Mouse (Mus musculus): ENCODE results near the gene Ripk3. TPM values are rescaled to one million over a fixed set of nuclear protein-coding genes. Genes with fewer than 3 reads are reported as not detected.

Ripk3 gene
- polyA plus RNA-seq, 1 experiment = 42.1 TPM

- H3K4me1 ChIP-seq (ENCODE audit: control insufficient read depth, insufficient read depth, insufficient read length, low read length) = peaks cover 8% of the 10 kb centered on the region; the same call in 1 of the 2 replicates
- H3K4me3 ChIP-seq (ENCODE audit: low read depth, low read length) = no peak overlapping the region
- WGBS = 23% methylated on average over 2 of the region's 2 CpGs
- no peaks in the 10 kb centered on the region for H3K27me3 ChIP-seq (ENCODE audit: control insufficient read depth, insufficient read depth, low read length)
- H3K27ac ChIP-seq (ENCODE audit: insufficient read depth, low read depth, low read length) = 0 out of 2 replicates have a peak overlapping the region, but pooled peaks have one; percentile 23
- TF ChIP-seq CTCF (IDR thresholded peaks at IDR 0.05; ENCODE audit: extremely low read depth, insufficient read length, insufficient replicate concordance, low read depth, low read length) = no peak
- TF ChIP-seq POLR2A (IDR thresholded peaks at IDR 0.05; ENCODE audit: low read depth, low read length) = no peak
- no peaks in the 10 kb centered on the region for H3K36me3 ChIP-seq (ENCODE audit: control insufficient read depth, insufficient read depth, low read length)
Observed at GRCm38 (mm10) chr14:55793461-55793860, 4.8 kb upstream of the Ripk3 start.

GRCm38 (mm10) chr14:55787731-55788130, 934 bp downstream of the Ripk3 start:
- peaks cover 11% of the 10 kb centered on the region; the same call in 1 of the 2 replicates for H3K36me3 ChIP-seq (ENCODE audit: control insufficient read depth, insufficient read depth, low read length)
- 62% methylated on average over 11 of the region's 11 CpGs for WGBS
- H3K27me3 ChIP-seq (ENCODE audit: control insufficient read depth, insufficient read depth, low read length) = no peaks in the 10 kb centered on the region
- TF ChIP-seq CTCF (IDR thresholded peaks at IDR 0.05; ENCODE audit: extremely low read depth, insufficient read length, insufficient replicate concordance, low read depth, low read length) (no peak), POLR2A (IDR thresholded peaks at IDR 0.05; ENCODE audit: low read depth, low read length) (no peak)
- peak overlapping the region; percentile 71 for H3K4me3 ChIP-seq (ENCODE audit: low read depth, low read length)
- no peak overlapping the region for H3K27ac ChIP-seq (ENCODE audit: insufficient read depth, low read depth, low read length)
- H3K4me1 ChIP-seq (ENCODE audit: control insufficient read depth, insufficient read depth, insufficient read length, low read length) = peaks cover 6% of the 10 kb centered on the region

- no peak overlapping the region for H3K4me3 ChIP-seq (ENCODE audit: low read depth, low read length)
- no peaks in the 10 kb centered on the region for H3K27me3 ChIP-seq (ENCODE audit: control insufficient read depth, insufficient read depth, low read length)
- 72% methylated on average over 6 of the region's 6 CpGs for WGBS
- TF ChIP-seq CTCF (IDR thresholded peaks at IDR 0.05; ENCODE audit: extremely low read depth, insufficient read length, insufficient replicate concordance, low read depth, low read length) (no peak), POLR2A (IDR thresholded peaks at IDR 0.05; ENCODE audit: low read depth, low read length) (no peak)
- H3K27ac ChIP-seq (ENCODE audit: insufficient read depth, low read depth, low read length) = no peak overlapping the region
- peaks cover 11% of the 10 kb centered on the region; the same call in 1 of the 2 replicates for H3K36me3 ChIP-seq (ENCODE audit: control insufficient read depth, insufficient read depth, low read length)
- peaks cover 6% of the 10 kb centered on the region for H3K4me1 ChIP-seq (ENCODE audit: control insufficient read depth, insufficient read depth, insufficient read length, low read length)
Observed at GRCm38 (mm10) chr14:55785195-55785594, 3.5 kb downstream of the Ripk3 start.

GRCm38 (mm10) chr14:55783958-55784235, 4.8 kb downstream of the Ripk3 start, which contains the start of gene Adcy4:
TSS of gene Adcy4 (minus strand) at chr14:55784095.
- Histone ChIP-seq H3K27me3 (ENCODE audit: control insufficient read depth, insufficient read depth, low read length) (no peaks in the 10 kb centered on the region), H3K4me1 (ENCODE audit: control insufficient read depth, insufficient read depth, insufficient read length, low read length) (peaks cover 6% of the 10 kb centered on the region), H3K27ac (ENCODE audit: insufficient read depth, low read depth, low read length) (peak within 1 kb of the TSS; percentile 44; the same call in 1 of the 2 replicates), H3K4me3 (ENCODE audit: low read depth, low read length) (peak within 1 kb of the TSS; percentile 55), H3K36me3 (ENCODE audit: control insufficient read depth, insufficient read depth, low read length) (peaks cover 11% of the 10 kb centered on the region; the same call in 1 of the 2 replicates)
- WGBS = 59% methylated on average over 13 of the region's 13 CpGs
- TF ChIP-seq CTCF (IDR thresholded peaks at IDR 0.05; ENCODE audit: extremely low read depth, insufficient read length, insufficient replicate concordance, low read depth, low read length) (no peak), POLR2A (IDR thresholded peaks at IDR 0.05; ENCODE audit: low read depth, low read length) (no peak)

DNA sequence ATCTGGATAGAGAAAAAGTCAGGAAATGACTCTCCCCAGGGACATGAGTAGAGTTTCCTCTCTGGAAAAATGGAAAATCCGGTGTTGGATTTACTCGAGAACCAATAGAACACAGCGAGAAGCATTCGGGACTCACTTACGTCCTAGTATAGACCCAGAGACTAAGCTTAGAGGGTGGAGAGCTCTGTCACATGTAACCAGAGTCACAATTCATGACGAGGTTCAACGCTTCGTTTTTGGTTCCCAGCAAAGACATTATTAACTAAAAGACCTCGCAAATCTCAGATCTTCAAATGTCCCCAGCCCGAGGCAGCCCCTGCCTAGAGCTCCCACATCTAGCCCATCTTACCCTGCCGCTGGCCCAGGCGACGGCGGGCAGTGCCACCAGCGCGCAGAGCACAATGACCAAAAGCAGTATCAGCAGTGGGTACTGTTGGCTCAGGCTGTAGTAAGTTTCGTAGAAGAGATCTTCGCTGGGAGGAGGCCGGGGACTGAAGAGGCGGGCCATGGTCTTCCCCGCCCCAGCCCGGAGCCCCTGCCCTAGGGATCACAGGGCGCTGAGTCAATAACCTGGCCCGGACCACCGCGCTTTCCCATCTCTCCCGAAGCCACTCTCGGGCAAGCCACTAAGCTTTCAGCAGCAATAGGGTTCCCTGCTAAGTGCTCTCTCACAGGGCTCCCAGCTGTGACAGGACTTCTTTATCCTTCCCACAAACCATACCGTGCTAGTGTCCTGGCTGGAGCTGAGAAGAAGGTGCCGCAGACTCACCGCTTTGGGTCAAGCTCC, 5.3 kb downstream of the Ripk3 start:
- H3K36me3 ChIP-seq (ENCODE audit: control insufficient read depth, insufficient read depth, low read length) = peaks cover 11% of the 10 kb centered on the region; the same call in 1 of the 2 replicates
- H3K27ac ChIP-seq (ENCODE audit: insufficient read depth, low read depth, low read length) = no peak overlapping the region; the same call in 1 of the 2 replicates
- H3K4me3 ChIP-seq (ENCODE audit: low read depth, low read length) = peak overlapping the region; percentile 55
- TF ChIP-seq CTCF (IDR thresholded peaks at IDR 0.05; ENCODE audit: extremely low read depth, insufficient read length, insufficient replicate concordance, low read depth, low read length) (no peak), POLR2A (IDR thresholded peaks at IDR 0.05; ENCODE audit: low read depth, low read length) (no peak)
- no peaks in the 10 kb centered on the region for H3K27me3 ChIP-seq (ENCODE audit: control insufficient read depth, insufficient read depth, low read length)
- peaks cover 6% of the 10 kb centered on the region for H3K4me1 ChIP-seq (ENCODE audit: control insufficient read depth, insufficient read depth, insufficient read length, low read length)
- WGBS = 44% methylated on average over 31 of the region's 31 CpGs

DNA sequence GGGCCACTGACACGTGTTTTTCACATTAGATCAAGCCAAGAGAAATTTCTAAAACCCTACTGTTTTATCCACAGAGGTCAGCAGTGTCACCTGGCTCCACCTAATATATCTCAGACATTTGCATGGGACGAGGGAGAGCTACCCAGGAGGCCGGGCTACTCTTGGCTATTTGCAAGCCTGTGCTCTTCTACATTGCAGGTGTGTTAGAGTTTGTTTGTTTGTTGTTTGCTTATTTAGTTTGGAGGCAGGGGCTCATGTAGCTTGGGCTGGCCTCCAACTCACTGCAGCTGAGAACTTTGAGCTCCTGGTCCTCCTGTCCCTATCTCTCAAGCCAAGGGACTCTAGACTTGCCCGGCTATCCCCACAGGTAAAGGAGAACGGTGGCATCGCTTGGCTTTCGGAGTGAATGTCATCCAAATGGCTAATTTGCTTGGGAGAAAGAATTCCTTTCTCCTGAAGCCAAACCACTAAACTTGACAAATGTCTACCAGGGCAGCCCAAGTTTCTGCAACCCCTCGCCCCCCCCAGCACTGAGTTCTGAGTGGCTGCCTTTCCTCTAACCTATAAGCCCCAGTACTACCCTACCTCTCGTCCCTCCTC, 6.2 kb downstream of the Ripk3 start:
- Histone ChIP-seq H3K4me3 (ENCODE audit: low read depth, low read length) (peak overlapping the region; percentile 20), H3K27ac (ENCODE audit: insufficient read depth, low read depth, low read length) (peak overlapping the region; percentile 44; the same call in 1 of the 2 replicates), H3K27me3 (ENCODE audit: control insufficient read depth, insufficient read depth, low read length) (no peaks in the 10 kb centered on the region), H3K4me1 (ENCODE audit: control insufficient read depth, insufficient read depth, insufficient read length, low read length) (no peaks in the 10 kb centered on the region), H3K36me3 (ENCODE audit: control insufficient read depth, insufficient read depth, low read length) (peaks cover 11% of the 10 kb centered on the region; the same call in 1 of the 2 replicates)
- TF ChIP-seq POLR2A (IDR thresholded peaks at IDR 0.05; ENCODE audit: low read depth, low read length) (no peak), CTCF (IDR thresholded peaks at IDR 0.05; ENCODE audit: extremely low read depth, insufficient read length, insufficient replicate concordance, low read depth, low read length) (no peak)
- WGBS = 79% methylated on average over 9 of the region's 9 CpGs

DNA sequence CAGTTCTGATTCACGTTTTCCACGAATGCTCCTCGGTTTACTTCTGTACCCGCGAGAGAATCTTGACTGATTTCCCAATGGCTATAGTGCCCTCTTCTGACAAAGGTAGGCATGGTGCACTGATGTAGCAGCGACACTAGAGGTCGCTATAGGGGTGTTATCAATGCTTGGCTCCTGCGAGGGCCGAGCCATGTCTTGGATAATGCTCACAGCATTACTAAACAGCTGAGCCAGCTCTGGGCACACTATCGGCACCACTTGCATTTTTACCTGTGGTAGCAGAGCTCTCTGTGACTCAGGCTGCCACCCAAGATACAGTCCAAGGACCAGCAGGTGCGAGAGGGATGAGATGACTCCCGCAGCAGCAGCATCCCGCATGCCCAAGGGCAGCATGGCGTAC, 7.4 kb downstream of the Ripk3 start:
- Histone ChIP-seq H3K4me1 (ENCODE audit: control insufficient read depth, insufficient read depth, insufficient read length, low read length) (no peaks in the 10 kb centered on the region), H3K36me3 (ENCODE audit: control insufficient read depth, insufficient read depth, low read length) (peaks cover 6% of the 10 kb centered on the region; the same call in 1 of the 2 replicates), H3K27me3 (ENCODE audit: control insufficient read depth, insufficient read depth, low read length) (no peaks in the 10 kb centered on the region), H3K27ac (ENCODE audit: insufficient read depth, low read depth, low read length) (no peak overlapping the region), H3K4me3 (ENCODE audit: low read depth, low read length) (peak overlapping the region; percentile 16; the same call in 1 of the 2 replicates)
- TF ChIP-seq POLR2A (IDR thresholded peaks at IDR 0.05; ENCODE audit: low read depth, low read length) = no peak
- TF ChIP-seq CTCF (IDR thresholded peaks at IDR 0.05; ENCODE audit: extremely low read depth, insufficient read length, insufficient replicate concordance, low read depth, low read length) = peak; percentile 96; the same call in 1 of the 2 replicates
- WGBS = 17% methylated on average over 14 of the region's 14 CpGs
